Mouse (Mus musculus) thymus, postnatal 10 days (tissue): Measurements from ENCODE around the gene Prr7.

Experiments
- DNase-seq, 2 experiments: peaks; one replicate each; pipeline ENCODE4 v3.0.0; 2021; ENCODE audit warnings: low spot score in 2 of 2

Gene Prr7

DNA sequence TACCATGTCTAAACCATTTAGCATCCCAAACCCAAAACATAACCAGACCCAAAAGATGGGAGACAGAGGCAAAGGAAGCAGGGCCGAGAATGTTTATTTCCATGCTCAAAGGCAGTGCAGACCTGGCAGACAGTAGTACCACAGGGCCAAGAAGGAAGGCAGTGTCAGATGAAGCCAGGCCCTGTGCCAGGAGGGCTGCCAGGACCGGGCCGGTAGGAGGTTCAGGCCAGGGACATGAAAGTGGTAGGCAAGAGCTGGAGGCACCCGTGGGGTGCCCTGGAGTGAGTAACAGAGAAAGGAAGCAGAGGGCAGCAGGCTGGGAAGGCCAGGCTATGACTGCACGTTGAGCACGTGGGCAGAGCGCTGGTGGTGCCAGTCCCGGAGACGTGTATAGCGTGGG is 42.6 kb downstream of the Prr7 start:
- DNase-seq, result no peak

DNA sequence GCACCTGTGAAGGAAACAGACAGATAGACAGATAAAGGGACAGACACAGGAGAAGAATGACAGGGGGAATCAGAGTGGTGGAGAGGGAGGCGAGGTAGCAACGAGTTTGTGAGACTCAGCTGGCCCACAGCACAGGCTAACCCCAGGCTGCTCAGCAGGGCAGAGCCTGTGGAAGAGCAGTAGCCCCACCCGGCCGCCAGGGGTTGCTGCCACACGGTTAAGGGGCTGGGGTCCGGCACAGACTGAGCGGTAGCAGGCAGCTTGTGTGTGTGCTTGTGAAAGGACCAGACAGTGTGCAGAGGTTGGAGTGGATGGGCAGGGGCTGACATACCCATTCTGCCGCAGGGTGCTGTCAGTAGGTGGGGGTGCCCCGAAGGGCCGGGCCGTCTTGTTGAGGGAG is 43.8 kb downstream of the Prr7 start:
- no peak for DNase-seq

DNA sequence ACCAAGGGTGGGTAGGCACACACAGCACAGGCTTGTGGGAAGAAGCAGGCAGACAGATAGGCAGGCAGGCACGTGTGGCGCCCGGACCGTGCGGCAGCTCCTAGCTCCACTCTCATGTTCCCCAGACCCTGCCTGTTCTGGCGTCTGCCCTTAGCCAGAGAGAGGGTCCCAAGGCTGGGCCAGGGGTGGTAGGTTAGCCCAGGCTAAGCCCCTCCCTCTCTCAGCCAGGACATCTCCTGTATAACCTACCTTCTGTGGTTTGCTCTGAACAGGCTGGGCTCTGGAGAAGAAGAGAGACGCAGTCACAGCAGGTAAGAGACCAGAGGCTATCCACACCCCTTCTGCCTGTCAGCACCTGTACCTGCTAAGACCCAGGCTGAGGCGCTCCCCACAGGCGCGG is 44.5 kb downstream of the Prr7 start:
- DNase-seq, result no peak

DNA sequence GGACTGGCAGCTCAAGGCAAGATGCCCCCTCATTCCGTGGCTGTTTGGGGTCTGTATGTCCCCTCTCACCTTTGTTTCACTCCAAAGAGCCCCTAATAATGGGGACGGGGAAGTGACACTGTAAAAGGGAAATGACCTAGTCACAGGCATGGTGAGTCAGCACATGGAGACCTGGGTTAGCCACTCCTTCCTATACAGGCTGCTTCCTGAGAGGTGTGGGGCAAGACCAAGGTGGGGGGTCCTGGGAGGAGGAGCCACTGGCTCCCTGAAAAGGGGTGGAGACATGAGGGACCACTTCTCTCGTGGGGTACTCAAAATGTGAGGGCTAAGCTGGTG is 46.2 kb downstream of the Prr7 start:
- no peak for DNase-seq

DNA sequence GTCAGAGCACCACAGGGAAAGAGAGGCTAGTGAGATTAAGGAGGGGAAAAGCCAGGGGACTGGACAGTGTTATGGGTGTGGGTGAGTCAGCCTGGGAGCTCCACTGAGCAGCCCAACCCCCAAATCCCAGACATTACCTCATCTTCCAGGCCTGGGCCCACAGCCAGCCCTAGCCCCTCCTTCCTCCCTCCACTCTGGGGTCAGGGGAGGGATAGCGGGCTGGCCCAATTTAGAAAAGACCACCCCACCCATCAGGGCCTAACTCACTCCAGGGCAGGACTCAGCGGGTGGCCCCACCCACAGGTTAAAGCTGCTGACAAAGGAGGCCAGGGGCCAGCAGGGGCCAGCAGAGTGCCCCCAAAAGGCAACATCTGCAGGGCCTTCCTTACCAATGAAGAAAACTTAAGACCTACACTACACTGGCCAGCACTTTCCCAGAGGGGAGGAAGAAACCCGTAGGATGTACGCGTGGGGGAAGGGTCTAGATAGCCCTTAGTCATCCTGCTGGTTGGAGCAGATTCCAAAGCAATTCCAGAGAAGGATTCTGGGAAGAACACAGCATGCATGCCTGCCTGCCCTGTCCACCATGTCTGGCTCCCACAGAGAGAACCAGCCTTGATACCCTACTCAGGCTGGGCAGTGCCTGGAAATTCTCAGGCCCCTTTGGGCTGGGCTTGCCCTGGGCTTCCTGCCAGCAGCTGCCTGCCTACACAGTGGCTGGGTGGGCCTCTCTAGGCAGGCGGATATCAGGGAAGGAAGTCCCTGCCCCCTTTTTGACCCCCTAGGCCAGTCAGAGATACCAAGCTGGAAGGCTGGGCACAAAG is 46.8 kb downstream of the Prr7 start:
- no peak for DNase-seq

DNA sequence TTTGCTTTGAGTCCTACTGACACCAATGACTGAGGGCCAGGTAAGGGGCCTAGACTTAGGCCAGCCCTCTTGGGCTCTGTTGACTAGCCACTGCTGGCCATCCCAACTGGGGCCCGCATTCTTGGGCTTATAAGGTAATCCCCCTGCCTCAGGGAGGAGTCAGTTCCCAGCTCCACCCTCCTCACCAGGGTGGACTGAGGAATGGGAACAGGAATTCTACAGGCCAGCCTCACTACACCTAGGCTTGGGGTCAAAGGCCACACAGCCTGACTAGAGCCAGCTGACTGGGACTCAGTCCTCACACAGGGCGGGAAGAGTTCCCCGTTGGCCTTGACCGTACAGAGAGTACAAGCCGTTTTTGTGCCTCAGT is 47.4 kb downstream of the Prr7 start:
- DNase-seq, result no peak

DNA sequence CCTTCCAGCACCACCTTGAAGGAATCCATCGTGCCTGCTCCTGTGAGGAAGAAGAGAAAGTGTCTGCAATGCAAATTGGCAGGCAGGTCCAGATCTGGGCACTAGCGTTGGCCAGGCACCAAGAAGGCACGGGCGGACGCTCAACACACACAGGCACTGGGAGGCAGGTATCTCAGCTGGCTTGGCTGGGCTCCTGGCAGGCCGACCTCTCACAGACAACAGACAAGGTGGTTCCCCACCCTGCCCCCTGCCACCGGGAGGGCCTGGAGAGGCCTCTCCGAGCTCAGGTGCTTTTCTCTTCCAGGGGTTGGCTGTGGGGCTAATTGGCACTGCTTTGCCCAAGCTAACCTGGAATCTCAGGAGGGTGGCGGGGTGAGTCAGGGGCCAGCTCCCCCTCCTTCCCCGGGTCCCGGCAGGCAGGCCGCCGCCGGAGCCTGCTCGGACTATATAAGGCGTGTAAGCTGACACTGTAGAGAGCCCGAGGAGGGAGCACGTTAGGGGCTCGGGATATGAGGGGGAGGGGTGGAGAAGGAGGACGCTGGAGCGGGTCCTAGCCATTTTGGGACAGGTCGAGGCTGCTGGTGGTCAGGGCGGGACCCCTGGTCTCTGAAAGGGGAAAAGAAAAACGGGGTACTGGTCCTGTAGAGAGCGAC is 48.4 kb downstream of the Prr7 start:
- no peak for DNase-seq

DNA sequence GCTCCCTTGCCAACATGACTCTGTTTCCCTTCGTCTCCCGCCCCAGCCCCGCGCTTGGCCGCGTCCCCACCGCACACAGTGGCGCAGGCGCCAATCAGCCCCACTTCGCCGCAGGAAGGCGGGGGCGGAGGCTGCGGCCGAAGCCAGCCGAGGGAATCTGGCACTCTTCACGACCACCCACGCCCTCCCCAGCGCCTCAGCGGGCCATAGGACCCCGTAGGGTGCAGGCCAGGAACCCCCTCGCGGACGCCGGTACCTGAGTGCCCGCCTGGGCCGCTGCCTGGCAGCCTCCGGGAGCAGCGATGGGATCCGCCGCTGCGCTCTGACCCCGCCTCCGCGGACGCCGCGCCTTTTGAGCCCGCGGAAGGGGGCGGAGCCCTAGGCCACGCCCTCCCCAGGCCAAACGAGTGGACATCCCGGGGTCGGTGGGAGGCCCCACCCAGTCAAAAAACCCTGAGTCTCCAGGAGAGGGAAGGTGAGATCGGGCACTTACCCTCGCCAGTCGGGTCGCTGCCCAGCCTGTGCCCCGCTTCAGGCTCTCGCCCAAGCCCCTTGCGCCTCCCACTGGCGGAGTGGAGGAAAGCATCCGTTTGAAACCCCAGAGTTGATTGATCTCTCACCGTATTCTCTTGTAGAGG is 49.2 kb downstream of the Prr7 start, which contains the start of gene Pdlim7:
Pdlim7 (minus strand) TSS at position 566 of the 638 bp plus-strand sequence.
- DNase-seq, result peak; percentile 66 to 88

DNA sequence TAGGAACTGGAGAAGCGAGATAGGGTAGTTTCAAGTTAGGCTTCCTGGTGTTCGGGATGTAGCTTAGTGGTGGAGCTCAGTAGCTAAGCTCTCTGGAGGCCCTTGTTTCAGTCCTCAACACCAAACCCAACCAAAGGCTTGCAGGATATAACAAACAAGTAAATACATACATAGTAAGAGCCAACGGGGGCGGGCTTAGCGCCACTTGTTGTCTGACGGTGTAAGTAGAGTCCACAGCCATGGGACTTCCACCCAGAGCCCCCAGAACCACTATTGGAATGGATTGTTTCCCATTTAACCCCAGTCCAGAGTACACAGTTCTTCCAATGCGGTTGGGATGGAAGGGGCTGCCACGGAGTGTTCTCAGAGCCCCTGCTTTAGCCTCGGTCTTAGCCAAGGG is 49.8 kb downstream of the Prr7 start:
- DNase-seq, result no peak

DNA sequence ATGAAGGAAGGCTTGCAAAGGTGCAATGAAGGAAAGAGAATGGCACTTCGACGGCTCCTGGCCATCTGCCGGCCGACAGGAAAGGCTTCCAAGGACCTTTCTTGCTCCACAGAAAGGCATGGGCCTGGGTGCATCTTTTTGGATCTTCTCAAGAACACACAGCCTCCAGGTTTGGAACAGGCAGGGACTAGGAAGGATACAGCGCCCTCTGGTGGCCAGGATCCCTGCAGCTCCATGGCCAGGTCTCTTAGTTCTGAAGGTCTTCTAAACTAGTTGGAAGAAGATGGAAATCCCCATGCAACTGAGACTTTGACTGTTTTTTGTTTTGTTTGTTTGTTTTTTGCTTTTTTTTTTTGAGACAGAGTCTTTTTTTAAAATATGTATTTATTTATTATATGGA is 52.9 kb downstream of the Prr7 start:
- peak; percentile 53 to 90 for DNase-seq

DNA sequence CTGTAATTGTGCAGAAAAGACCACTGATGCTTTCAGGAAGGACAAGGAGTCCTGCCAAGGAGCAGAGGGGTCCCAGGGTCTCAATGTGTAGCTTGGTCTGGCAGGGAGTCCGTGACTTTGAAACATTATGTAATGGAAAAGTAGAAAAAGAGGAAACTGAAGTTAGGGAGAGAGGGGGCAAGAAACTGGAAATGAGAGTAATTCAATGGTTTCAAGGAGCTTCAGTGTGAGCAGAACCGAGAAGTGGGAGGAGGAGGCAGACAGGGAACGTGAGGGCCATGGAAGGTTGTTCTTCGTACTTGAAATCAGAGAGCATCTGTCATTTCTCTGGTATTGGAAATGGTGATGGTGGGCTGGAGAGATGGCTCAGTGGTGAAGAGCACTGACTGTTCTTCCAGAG is 55.5 kb downstream of the Prr7 start:
- no peak for DNase-seq

DNA sequence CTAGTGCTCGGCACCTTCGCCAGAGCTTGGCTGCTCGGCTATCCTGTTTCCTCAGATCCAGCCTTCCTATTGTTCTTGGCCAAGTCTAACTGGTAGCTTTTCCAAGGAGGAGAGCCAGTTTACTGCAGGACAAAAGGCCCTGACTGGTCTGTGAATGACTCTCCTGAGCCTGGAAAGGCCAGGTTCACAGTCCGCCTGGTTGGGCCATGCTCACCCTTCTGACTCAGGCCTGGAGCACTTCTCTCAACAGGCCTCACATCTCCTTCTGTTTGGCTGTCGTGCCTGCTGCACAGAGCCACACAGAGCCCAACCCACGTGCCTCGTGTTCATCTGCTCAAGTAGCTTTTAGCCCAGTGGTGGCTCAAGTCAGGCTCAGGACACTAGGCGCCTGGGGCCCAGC is 58.7 kb downstream of the Prr7 start:
- no peak for DNase-seq
